Mouse (Mus musculus): Measurements from ENCODE around the gene Grxcr1. TPM values are rescaled to one million over a fixed set of nuclear protein-coding genes. Genes with fewer than 3 reads are reported as not detected.

Gene Grxcr1
- polyA plus RNA-seq, 1 experiment from 2014 or later: not detected

DNA sequence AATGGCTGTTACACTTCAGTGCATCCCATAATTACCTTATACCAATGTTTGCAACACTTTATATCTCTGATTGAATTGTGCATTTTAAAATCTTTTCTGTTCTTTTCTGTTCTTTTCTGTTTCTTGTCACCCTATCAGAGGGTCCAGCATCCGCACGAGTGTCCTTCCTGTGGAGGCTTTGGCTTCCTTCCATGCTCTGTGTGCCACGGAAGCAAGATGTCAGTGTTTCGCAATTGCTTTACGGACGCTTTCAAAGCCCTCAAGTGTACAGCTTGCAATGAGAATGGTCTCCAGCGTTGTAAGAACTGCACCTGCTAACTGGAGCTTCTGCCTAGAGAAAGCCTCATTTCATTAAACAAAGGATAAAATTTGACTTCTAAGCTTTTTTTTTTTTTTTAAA is 134.3 kb downstream of the Grxcr1 start:
- Histone ChIP-seq H3K9me3 (replicated peaks; ENCODE audit: control insufficient read depth, low read length) (no peaks in the 10 kb centered on the region), H3K27ac (ENCODE audit: low read length) (no peak overlapping the region), H3K4me1 (ENCODE audit: control insufficient read depth, insufficient read depth, low read length) (no peaks in the 10 kb centered on the region), H3K4me3 (ENCODE audit: low read length) (no peak overlapping the region), H3K4me2 (ENCODE audit: low read depth, low read length) (no peak overlapping the region), H3K36me3 (ENCODE audit: control insufficient read depth, insufficient read depth) (no peaks in the 10 kb centered on the region), H3K9ac (ENCODE audit: low read length) (no peak overlapping the region), H3K27me3 (ENCODE audit: control insufficient read depth, insufficient read depth, low read length) (no peaks in the 10 kb centered on the region)
- no peak for ATAC-seq (replicated peaks; ENCODE audit: extremely low read depth, insufficient read depth, low FRiP score)
- WGBS: 62% methylated on average over 7 of the region's 7 CpGs

Other genes with a start within 250 kb of the Grxcr1 start
- gene Atp8a1, start 184.4 kb upstream of the Grxcr1 start, polyA plus RNA-seq (2015; fragmentation: Nextera tagmentation; extraction: Ambion mirVana): 10.5 and 13.0 TPM in 2 replicates
- not detected in 2 replicates for gene Gm5108, start 90.2 kb upstream of the Grxcr1 start, polyA plus RNA-seq (2015; fragmentation: Nextera tagmentation; extraction: Ambion mirVana)
- not detected in 2 replicates for gene Gm21905, start 85.4 kb upstream of the Grxcr1 start, polyA plus RNA-seq (2015; fragmentation: Nextera tagmentation; extraction: Ambion mirVana)

All from heart, embryonic 16.5 days (tissue).